Mouse (Mus musculus): ENCODE results near the gene 9130213A22Rik.
A peak's percentile ranks its signal among the peaks of the same experiment; 100 is the strongest.

The 9130213A22Rik gene

DNA sequence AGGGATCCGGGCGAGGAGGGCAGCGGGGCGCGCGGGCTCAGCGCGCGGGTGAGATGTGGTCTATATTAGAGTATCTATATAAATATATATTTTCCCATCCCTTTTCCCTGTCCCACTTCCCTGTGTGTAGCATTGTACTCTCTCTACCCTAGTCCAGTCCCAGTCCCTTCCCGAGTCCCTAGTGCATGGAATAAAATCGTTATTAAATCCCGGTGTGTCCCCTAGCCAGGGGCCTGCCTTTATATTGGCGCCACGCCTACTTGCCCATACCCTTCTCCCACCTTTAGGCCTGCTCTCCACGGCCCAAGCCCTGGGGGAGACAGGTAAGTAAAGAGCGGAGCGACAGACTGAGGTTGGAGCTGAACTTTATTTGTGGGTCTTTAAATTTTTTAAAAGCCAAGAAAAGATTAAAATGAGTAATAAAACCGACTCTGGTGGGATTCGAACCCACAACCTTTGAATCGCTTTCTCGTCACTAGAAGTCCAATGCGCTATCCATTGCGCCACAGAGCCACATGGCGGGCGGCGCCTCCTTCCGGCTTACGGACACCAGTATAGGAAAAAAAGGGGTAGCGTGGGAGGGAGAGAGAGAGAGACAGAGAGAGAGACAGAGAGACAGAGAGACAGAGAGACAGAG lies 785 bp upstream of the 9130213A22Rik start:
- peak; percentile 91 for DNase-seq

DNA sequence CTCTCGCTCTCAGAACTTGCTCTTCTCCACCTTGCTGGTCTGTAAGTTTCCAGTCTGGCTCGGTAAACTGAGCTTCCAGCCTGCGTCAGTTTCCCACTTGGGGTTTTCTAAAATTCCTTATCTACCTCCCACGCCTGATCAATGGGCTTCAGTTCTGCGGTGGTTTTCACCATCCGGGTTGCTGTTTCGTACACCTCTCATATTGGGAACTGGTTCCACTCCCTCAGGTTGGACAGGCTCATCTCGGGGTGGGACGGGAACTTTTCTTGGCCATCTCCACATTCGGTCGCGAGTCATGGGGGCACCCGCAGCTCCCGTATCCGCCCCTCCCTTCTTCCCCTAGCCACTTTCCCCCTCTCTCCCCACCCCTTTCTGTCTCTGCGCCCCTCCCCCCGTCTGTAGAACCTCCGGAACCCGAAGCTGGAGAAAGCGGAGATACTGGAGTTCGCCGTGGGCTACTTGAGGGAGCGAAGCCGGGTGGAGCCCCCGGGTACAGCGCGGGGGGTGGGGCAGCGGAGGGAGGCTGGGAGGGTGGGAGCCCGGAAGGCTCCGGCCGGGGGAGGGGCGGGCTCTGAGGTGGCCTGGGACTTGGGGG lies 551 bp downstream of the 9130213A22Rik start:
- peak; percentile 75 for DNase-seq

DNA sequence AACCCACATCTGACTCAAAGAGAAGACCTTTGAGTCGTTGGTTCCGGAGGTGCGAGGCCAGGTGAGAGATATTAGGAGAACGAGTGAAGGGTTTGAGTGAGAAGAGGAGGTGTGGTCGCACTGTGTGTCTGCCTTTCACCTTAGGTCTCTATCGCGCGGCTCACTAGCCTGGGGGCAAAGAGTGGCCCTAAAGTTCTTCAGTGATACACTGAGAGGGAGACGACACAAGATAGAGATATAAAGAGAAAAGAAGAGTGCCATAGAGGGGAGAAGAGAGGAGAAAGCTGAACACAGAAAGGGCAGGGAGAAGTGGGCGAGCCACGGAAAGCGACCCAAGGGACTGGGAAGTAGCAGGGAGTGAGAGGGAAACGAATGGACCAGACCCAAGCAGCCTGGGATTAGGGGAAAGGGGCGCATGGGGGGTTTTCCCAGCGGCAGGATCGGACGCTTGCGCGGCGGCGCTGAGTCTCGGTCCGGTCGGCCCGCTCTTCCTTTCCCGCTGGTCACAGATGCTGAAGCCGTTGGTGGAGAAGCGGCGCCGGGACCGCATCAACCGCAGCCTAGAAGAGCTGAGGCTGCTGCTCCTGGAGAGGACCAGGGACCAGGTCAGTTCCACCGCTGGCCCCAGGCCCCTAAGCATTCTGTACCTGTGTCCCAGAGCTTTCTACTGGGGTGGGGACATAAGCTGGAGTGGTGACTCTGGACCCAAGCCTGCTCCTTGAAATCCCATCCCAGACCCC lies 1.2 kb downstream of the 9130213A22Rik start:
- DNase-seq, result peak; percentile 53

DNA sequence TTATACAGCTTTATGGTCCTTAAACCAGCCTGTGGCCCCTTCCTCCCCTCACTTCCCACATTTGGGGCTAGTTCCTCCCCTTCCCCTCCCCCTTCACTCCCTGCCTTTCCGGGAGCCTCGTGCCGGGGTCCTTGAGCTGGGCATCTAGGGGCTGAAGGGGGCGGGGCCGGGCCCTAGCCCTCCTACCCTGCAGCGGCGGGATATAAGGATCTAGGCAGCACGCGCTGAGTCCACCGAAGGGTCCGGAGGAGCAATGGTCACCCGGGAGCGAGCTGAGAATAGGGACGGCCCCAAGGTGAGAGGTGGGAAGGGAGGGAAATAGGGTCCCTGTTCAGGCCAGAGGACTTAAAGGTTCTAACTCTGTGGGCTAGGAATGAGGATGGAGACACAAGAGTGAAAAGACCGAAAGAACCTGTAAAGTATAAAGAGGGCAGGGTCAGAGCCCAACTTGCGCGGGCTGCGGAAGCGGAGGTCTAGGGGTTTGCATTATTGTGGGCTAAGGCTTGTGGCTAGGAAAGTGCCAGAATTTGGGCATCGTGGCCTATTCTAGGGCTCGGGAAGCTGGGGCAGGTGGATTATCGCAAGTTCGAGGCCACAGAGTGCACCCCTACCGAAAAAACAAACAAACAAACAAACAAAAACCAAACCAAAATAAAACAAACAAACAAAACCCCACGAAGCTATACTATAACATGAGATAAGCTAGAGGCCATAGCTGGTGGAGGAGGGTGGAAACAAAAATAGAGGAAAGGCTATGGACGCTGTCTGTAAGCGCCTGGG lies 2.0 kb downstream of the 9130213A22Rik start, which contains the start of gene Hes7:
Gene Hes7, plus strand, starts transcription at position 184 of the 780 bp plus-strand sequence.
- peak; percentile 83 for DNase-seq

DNA sequence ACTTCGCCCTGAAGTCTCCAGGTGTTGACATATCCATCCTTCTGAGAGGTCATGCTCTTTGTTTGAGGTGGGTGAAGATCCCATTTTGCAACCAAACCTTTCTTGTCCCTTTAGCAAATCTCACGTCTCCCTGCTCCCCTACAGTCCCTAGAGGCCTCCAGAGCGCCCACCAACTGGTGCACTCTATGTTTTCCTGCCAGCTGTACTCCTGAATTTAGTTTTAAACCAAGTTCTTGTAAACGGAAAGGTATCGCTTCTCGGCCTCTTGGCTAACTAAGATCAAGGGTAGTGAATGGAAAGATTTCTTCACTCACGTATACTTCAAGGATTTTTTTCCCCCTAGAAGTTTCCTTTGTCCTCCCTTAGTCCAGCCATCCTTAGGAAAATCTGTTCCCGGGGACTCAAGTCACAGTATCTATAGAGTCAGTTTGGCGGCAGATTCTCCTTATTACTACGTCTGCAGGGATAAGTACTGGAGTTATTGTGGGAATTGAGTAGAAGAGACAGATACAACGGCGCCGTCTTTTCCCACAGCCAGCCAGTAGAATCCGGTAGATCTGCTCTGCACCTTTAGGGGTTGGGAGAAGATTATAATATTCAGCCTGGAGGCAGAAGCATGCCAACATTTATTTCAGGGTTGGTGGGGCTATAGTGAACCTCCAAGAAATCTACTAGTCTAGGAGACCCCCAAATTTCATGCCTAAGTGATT lies 2.8 kb downstream of the 9130213A22Rik start:
- DNase-seq, result peak; percentile 4

DNA sequence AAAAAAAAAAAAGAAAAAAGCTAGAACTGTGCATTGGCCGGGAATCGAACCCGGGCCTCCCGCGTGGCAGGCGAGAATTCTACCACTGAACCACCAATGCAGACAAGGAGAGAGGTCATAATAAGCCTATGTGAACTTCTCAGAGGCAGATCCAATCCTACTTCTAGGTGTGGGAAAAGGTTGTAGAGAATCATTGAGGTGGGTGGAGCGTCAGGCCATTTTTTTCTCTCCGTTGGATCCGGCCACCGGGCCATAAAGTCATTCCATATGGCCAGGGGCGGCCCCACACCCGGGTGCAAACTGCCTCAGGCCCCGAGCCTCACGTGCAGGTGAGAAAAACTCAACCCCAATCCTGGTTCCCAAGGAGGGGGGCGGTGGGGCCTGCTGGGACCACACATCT lies 3.6 kb downstream of the 9130213A22Rik start:
- DNase-seq, result peak; percentile 86

DNA sequence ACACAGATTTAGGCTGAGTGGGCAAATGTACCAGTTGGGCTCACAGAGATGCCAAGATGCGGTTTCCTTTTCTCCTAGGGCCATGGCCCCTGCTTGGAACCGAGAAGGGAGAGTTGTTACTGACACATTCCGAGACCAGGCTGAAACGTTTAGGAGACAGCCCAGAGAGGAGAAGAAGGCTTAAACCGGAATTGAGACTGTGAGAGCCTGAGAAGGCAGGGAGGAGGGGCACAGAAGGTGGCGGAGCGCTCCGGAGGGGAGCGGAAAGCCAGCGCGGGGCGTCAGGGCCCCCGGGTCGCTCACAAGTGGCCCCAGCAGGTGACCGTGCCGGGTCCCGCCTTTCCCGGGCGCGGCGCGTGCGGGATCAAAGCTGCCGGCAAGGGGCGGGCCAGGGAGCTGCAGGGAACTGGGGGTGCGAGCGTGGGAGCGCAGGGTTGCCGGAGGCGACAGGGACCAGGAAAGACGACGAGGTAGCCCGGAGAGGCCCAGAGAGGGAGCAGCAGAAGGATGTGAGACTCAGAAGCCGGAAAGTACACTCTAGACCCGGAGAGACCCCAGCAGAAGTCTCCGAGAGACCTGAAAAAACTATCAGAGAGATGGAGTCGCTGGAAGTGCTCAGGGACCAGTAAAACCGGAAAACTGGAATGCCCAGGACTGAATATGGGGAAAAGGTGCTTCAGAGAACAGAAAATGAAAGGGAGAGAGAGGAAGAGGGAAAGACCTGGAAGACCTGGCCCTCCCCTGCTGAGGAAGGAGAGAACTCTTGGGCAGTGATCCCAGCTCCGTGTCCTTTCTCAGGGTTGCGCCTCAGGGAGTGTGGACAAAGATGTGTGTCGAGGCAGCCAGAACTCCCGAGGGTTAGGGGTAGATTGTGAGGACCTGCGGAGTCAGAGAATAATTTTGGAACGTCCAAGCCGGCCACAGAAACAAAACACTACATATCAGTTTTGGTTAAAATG lies 4.4 kb downstream of the 9130213A22Rik start:
- peak; percentile 76 for DNase-seq

DNA sequence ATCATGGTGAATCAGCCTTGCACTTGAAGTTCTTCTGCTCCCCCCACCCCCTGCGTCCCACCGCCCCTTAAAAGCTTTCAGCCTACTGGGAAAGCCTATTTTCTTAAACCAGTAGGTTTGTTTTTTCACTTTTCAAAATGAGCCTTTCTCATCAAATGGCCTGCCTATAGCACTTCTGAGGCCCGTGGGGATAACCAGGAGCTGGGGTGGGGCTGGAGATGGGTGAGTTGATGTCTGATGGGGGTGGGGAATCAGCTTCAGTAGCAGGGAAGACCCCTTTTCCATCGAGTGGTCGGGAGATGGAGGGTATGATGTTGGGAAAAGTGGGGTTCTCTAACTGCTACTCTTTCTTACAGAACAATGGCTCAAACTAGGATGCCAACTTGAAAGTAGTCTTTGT lies 5.5 kb downstream of the 9130213A22Rik start:
- no peak for DNase-seq

DNA sequence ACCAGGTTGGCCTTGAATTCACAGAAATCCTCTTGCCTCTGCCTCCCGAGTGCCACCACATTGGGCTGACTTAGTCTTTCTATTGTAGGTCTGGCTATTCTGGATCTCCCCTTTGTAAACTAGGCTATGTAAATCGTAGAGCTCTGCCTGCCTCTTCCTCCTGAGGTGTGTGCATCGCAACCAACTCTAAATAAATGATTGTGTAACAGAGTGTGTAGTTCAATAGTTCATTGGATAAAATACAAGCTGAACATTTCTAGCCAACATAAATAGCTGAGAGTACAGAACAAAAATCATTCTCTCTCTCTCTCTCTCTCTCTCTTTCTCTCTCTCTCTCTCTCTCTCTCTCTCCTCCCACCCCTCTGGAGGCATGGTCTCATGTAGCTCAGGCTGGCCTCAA lies 7.8 kb downstream of the 9130213A22Rik start:
- no peak for DNase-seq

DNA sequence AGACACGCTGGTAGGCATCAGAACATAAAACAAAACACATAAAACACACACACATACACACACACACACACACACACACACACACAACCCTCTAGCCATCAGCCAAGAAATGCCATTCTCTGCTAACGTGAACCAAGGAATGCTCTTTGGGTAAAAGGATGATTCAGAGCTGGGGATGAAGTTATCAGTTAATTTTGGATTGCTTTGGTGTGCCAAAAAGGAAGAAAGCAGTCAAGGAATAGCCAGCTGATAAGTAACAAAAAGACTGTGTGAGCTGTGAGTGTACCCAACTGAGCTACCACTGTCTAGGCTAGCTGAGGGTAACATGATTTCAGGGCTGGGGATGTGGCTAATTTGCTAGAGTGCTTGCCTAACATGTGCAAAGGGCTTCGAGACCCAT lies 8.4 kb downstream of the 9130213A22Rik start:
- no peak for DNase-seq

DNA sequence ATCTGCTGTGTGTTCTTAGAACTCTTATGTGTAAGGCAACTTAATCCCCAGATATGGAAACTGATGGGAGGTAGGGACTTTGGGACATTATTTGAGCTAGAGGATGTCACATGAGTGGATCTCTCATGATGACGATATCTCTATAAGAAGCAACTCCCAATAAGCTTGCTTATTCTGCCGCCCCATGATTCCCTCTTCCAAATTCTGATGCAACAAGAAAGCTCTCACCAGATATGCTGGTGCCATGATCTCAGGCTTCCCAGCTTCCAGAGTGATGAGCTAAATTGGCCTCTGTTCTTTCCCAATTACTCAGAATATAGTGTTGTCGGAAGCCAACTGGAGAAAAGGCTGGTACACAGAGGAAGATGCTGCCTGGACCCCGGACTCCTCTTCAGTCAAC lies 10.5 kb downstream of the 9130213A22Rik start:
- peak; percentile 10 for DNase-seq

DNA sequence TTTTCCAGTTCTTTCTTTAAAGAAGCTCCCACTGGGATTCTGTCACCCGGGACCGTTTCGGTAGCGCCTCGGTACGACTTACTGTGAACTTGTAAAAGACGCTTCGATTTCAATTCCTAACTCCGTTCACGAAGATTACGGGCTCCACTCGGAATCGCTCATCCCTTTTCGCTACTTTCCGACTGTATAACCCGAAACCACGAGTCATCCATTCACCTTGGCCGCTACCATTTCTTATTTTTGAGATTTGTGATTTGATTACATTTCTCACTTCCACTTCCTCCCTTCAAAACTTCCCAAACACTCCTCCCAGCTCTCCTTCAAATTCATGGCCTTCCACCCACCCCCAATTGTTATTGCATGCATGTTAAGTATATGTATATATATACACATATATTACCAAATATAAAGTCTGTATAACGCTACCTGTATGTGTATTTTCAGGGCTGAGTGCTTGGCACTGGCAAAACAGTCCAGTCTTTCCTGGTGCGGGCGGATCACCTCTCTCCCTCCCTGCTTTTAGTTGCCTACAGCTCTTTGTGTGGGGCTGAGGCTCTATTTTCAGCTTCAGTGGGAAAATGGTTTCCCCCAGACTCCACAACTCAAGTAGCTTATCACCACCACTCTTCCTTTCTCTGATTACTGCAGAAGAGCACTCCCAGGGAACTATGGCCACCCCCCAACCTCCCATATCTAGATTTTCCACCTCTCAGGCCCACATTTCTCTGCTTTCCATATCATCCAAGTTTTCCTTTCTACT lies 11.2 kb downstream of the 9130213A22Rik start:
- peak; percentile 41 for DNase-seq

DNA sequence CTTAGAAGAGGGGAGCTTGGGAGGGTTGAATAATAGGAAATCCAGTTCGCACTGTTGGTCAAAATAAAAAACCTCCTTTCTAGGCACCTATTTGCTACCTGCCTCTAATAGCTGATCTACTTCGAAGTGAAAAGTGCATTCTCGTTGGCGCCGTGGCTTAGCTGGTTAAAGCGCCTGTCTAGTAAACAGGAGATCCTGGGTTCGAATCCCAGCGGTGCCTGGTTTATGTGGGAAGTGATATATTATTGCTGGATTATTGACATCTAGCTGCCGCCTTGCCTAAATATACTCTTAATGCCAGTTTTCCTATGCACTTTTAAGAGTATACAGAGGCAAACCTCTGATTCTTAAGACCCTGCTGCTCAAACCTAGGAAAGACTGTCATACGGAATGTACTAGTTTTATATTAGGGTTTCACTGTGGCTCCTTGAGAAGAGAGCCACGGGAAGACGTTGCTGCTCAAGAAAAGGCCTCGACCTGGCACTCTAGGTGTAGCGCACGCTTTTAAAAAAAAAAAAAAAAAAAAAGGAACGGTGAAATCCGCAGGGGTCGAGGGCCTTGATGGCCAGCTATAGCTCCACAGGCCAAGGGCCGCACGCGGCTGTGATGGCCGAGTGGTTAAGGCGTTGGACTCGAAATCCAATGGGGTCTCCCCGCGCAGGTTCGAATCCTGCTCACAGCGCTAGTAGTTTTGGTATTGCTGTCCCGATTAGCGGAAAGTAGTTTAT lies 11.9 kb downstream of the 9130213A22Rik start:
- peak; percentile 91 for DNase-seq

DNA sequence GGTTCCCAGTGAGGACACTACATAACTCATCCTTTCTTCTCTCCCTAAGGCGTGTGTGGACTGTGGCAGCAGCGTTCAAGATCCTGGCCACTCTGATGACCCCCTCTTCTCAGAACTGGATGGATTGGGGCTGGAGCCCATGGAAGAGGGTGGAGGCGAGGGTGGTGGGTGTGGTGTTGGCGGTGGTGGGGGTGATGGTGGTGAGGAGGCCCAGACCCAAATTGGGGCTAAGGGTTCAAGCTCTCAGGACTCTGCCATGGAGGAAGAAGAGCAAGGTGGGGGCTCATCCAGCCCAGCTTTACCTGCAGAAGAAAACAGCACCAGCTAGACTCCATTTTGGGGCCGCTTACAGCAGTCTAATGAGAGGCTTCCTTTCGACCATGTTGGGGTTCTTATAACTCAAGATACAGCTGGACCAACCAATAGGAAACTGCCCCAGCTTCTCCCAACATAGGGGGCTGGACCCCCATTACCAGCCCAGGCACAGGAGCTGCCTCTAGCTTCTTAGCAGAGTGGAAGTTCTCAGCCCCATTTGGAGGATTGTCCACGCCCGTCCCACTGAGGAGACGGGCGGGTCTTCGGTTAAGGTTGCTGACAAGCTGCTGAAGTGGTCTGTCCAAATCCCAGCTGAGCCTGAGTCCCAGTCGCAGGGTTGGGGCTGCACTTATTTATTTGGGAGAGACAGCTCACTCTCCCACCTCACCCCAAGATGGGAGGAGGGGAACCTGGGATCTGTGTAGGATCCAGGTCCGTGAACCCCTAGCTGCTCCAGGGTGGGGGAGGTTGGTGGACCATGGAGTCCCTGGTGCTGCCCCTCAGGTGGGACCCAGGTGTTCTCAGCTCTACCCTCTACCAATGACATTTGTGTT lies 13.1 kb downstream of the 9130213A22Rik start:
- DNase-seq, result no peak

DNA sequence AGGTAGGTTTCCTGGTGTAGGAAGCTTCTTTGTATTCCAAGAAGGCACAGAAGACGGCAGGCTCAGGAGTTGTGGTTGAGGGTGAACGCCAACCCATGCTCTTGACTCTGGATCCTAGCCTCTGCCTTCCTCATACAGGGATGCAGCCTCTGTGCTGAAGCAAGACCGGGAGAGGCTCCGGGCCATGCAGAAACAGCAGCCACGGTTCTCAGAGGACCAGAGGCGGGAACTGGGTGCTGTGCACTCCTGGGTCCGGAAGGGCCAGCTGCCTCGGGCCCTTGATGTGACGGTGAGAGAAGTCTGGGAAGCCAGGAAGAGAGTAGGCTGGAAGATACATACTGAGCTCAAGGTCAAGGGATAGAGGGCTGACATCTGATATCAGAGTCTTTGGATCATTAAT lies 14.2 kb downstream of the 9130213A22Rik start:
- DNase-seq, result no peak

DNA sequence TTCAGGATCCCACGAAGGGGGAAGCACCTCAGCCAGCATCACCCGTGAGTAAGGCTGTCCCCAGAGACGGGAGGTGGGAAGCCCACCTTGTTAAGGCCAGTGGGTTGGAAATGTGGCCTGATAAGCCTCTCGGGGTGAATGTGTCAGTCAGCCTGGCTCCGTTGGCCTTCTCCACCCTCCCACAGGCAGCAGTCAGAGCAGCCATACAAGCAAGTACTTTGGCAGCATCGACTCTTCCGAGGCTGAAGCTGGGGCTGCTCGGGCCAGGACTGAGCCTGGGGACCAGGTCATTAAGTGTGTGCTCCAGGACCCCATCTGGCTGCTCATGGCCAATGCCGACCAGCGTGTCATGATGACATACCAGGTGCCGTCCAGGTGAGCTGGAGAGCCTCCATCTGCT lies 14.7 kb downstream of the 9130213A22Rik start:
- no peak for DNase-seq

DNA sequence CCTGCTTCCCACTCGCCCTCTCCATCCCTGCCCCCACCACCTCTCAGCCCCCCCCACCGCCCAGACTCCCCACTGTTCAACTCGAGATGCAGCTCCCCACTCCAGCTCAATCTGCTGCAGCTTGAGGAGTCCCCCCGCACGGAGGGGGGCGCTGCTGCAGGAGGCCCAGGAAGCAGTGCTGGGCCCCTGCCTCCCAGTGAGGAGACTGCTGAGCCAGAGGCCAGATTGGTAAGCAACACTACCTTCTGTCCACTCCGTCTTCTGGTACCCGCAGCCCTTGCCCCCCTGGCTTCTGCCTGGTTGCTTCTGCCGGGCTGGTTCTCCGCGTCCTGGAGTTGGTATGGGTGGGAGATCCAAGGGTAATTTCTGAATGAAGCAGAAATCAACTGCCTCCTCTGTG lies 15.5 kb downstream of the 9130213A22Rik start:
- no peak for DNase-seq

DNA sequence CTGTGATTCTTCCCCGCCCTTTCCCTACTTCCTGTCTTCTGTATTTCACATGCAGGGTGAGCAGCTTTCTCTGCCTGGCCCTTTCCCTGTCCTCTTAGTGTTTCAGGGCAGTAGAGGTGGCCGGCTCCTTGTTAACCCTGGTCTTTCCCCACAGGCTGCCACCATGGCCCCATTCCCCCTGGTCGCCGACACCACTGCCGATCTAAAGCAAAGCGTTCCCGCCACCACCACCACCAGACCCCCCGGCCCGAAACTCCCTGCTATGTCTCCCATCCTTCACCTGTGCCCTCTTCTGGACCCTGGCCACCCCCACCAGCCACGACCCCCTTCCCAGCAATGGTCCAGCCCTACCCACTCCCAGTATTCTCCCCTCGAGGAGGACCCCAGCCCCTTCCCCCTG lies 16.1 kb downstream of the 9130213A22Rik start:
- no peak for DNase-seq

DNA sequence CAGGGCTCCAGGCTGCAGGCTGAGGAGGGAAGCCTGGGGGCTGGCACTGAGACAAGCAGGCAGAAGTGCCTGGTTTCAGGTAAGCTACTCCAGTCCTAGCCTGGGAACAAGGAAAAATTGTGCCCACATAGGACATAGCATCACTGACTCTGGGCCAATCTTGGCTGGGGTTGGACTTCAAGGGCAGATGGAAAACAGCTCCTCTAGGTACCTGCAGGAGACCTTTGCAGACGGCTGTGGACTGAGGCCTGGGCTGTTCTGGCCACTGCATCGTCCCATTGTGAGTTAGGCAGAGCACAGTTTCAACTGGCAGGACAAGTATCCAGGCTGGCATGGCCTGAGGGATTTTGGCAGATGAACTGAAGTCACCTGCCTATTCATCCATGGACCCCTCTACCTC lies 16.6 kb downstream of the 9130213A22Rik start:
- DNase-seq, result no peak
